Mouse (Mus musculus) erythroblast, embryonic 14.5 days (primary cell): ENCODE results near the gene Atmin. TPM values are rescaled to one million over a fixed set of nuclear protein-coding genes. Genes with fewer than 3 reads are reported as not detected.

Source experiments
- H3K27me3 ChIP-seq: 2 replicates; pipeline ENCODE4 v1.6.1; 2012; ENCODE audit warnings: inconsistent platforms; ENCODE audit not compliant: control insufficient read depth
- H3K36me3 ChIP-seq: 2 replicates; pipeline ENCODE4 v1.6.1; 2012; ENCODE audit warnings: mild to moderate bottlenecking, inconsistent platforms; ENCODE audit not compliant: control insufficient read depth
- H3K4me1 ChIP-seq: 2 replicates; pipeline ENCODE4 v1.6.1; 2012; ENCODE audit warnings: inconsistent platforms; ENCODE audit not compliant: control insufficient read depth
- H3K4me3 ChIP-seq: replicated peaks from 2 replicates; pipeline ENCODE3; 2012; ENCODE audit warnings: moderate library complexity, mild to moderate bottlenecking, inconsistent platforms
- H3K9me3 ChIP-seq: 2 replicates; pipeline ENCODE4 v1.6.1; 2012; ENCODE audit warnings: low read length, inconsistent platforms, mixed read lengths; ENCODE audit not compliant: control insufficient read depth
- GATA1 ChIP-seq: IDR thresholded peaks from 2 replicates; pipeline ENCODE4 v1.6.1; 2012; ENCODE audit warnings: low read length, inconsistent platforms, mixed read lengths
- TAL1 ChIP-seq: IDR thresholded peaks from 3 replicates; pipeline ENCODE4 v1.6.1; 2012; ENCODE audit warnings: low read length, inconsistent platforms, mixed read lengths
- polyA plus RNA-seq: library from polyadenylated mRNA; stranded (reverse); fragments of >175 nt; gene quantifications from 2 replicates; pipeline ENCODE4 v1.2.3, GENCODE M21; 2012

The Atmin gene
- polyA plus RNA-seq, 1 experiment: 0.05 TPM

DNA sequence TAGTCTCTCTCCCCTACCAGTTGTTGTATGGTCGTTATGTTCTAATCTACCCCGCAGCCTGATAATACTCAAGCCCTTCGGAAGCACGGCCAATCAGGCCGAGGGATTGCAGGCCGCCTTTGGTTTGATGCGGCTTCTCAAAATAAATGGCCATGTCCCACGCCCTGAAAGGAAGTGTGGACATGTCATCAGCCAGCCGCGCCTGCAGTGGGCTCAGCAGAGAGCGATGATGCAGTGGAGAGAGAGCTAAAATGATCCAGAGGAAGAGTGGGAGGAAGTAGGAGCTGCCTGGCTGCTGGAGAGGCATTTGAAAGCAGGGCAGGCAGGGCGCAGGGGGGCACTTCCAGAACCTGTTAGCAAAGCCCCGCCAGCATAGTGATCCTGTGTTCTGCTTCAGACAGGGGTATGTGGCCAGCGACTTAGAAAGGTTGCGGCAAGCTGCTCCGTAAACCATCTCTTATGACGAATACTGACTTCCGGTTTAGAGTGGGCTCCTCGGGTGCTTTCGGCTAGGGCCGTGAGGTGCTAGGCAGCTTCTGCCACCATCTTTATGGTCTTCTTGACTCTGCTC is 3.2 kb downstream of the Atmin start:
- peak overlapping the region; percentile 51 for H3K4me3 ChIP-seq
- peaks cover 56% of the 10 kb centered on the region for H3K4me1 ChIP-seq
- H3K9me3 ChIP-seq: no peaks in the 10 kb centered on the region
- peaks cover 6% of the 10 kb centered on the region for H3K36me3 ChIP-seq
- H3K27me3 ChIP-seq: no peaks in the 10 kb centered on the region
- TF ChIP-seq TAL1: no peak
- TF ChIP-seq GATA1: no peak

DNA sequence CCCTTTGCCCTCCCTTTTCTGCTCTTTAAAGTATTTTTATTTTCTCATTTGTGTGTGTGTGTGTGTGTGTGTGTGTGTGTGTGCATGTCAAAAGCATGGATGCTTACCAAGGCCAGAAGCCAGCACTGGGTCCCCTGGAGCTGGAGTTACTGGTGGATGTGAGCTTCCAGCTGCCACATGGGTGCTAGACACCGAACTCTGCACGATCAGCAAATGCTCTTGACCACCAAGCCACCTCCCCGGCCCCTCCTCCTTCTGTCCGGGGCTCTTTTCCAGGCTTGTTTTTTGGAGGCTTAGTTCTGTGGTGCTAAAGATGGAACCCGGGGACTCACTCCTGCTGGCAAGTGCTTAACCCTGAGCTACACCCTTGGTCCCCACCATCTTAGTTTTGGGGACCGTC is 3.7 kb downstream of the Atmin start:
- TF ChIP-seq TAL1 (no peak), GATA1 (no peak)
- Histone ChIP-seq H3K9me3 (no peaks in the 10 kb centered on the region), H3K4me1 (peaks cover 58% of the 10 kb centered on the region), H3K36me3 (peaks cover under 1% of the 10 kb centered on the region), H3K27me3 (no peaks in the 10 kb centered on the region), H3K4me3 (peak overlapping the region; percentile 51)

DNA sequence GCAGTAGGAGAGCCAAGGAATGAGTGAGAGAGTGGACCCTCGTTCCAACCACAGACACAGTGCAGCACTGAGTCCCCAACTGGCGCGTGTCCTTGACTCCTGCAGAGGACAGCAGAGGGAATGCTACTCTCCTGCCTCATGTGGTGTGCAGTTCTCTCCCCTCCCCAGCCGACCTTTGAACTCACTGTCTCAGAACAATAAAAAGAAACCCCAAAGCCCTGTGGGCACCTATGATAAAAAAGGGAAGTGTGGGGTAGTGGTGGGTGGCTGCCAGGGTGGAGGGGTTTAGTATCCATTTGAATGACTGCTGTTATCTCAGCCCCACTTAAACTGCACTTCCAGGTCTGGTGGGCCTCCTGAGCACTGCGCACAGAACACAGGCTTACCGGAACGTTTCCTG is 4.4 kb downstream of the Atmin start:
- Histone ChIP-seq H3K27me3 (no peaks in the 10 kb centered on the region), H3K4me1 (peaks cover 52% of the 10 kb centered on the region), H3K4me3 (no peak overlapping the region), H3K36me3 (no peaks in the 10 kb centered on the region; the same call in 1 of the 2 replicates), H3K9me3 (no peaks in the 10 kb centered on the region)
- no peak for TF ChIP-seq TAL1
- TF ChIP-seq GATA1: no peak

DNA sequence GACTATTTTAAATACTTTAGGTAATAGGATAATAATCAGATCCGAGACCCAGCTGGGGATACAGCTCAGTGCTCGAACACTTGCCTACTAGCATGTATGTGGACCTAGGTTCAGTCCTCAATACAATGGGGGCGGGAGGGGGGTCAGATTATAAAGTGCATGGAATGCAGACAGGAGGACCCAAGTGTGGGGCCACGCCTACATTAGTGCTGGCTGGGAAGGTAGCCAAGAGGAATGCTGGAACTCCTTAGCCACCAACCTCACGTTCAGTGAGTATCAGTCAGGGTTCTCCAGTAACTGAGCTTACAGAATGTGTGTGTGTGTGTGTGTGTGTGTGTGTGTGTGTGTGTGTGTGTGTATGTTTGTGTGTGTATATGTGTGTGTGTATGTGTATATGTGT is 8.2 kb downstream of the Atmin start:
- Histone ChIP-seq H3K27me3 (no peaks in the 10 kb centered on the region), H3K4me3 (no peak overlapping the region), H3K9me3 (no peaks in the 10 kb centered on the region), H3K4me1 (peaks cover 17% of the 10 kb centered on the region), H3K36me3 (peaks cover 28% of the 10 kb centered on the region)
- TF ChIP-seq TAL1: no peak
- TF ChIP-seq GATA1: no peak

DNA sequence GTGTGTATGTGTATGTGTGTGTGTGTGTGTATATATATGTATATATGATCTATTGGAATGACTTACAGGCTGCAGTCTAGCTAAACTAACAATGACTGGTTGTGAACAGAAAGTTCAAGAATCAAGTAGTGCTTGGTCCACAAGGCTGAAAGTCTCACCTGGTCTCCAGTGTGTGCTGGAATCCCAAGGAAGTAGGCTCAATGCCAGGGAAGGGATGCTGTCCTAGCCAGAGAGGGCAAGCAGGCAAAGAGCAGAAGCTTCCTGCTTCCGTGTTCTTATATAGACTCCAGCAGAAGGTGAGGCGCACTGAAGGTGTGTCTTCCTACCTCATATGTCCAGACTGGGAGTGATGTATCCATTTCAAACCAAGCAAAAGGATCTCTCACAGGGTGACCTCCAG is 8.6 kb downstream of the Atmin start:
- Histone ChIP-seq H3K36me3 (peaks cover 33% of the 10 kb centered on the region), H3K4me1 (peaks cover 13% of the 10 kb centered on the region), H3K4me3 (no peak overlapping the region), H3K9me3 (no peaks in the 10 kb centered on the region), H3K27me3 (no peaks in the 10 kb centered on the region)
- no peak for TF ChIP-seq TAL1
- TF ChIP-seq GATA1: no peak

DNA sequence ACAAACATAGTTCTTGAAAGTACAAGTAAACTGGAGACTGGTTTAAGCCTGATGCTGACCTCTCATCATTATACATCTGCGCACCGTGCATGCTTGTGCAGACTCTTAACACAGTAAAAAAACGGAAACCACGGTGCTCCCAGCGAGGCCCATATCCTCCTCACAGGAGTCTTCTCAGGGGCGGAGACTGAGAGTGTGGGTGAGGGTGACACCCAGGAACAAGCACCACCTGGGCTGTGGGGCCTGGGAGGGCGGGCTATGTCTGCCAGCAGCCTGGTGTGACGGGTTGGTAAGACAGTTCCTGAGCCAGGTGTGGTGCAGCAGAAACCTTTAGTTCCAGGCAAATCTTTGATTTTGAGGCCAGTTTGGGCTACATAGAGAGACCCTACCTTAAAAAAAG is 9.2 kb downstream of the Atmin start:
- Histone ChIP-seq H3K36me3 (peaks cover 39% of the 10 kb centered on the region), H3K4me3 (no peak overlapping the region), H3K9me3 (no peaks in the 10 kb centered on the region), H3K4me1 (peaks cover 9% of the 10 kb centered on the region), H3K27me3 (no peaks in the 10 kb centered on the region)
- TF ChIP-seq GATA1: no peak
- no peak for TF ChIP-seq TAL1

DNA sequence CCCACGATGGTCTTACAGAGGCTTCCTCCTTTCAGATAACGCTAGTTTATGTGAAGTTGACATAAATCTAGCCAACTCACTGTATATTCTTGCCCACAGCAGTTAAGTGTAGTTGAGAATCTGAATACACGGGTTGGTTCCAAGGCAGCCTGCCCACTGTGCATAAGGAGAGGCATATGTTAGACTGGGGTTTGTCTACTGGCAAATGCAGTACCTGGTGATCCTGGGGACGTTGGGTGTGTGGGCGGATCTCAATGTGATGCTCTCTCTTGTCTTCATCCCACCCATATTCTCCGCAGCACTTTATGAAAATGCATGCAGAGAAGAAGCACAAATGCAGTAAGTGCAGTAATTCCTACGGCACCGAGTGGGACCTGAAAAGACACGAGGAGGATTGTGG is 11.2 kb downstream of the Atmin start:
- Histone ChIP-seq H3K4me3 (no peak overlapping the region), H3K4me1 (peaks cover 2% of the 10 kb centered on the region), H3K27me3 (no peaks in the 10 kb centered on the region), H3K36me3 (peaks cover 55% of the 10 kb centered on the region), H3K9me3 (no peaks in the 10 kb centered on the region)
- TF ChIP-seq TAL1: no peak
- no peak for TF ChIP-seq GATA1

DNA sequence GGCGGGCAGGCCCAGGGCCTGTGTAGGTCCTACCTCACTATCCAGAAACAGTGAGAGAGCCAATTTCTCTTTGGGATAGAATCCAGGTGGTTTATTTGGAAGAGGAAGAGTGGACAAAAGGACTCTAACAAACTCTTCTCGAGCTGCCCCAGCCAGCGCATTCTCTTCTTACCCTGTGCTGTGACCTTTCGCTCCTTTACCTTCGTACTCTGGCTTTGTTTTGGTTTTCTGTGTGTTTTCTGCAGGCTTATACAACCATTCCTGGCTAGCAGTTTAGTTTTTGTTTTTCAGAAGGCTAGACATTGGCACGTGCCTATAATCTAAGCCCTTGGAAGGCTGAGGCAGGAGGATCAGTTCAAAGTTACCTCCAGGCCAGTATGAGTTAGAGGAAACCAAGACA is 26.3 kb downstream of the Atmin start:
- H3K4me3 ChIP-seq: no peak overlapping the region
- no peak for TF ChIP-seq TAL1
- TF ChIP-seq GATA1: no peak
- no peaks in the 10 kb centered on the region; the same call in 1 of the 2 replicates for H3K4me1 ChIP-seq
- peaks cover 4% of the 10 kb centered on the region; the same call in 1 of the 2 replicates for H3K27me3 ChIP-seq
- H3K9me3 ChIP-seq: no peaks in the 10 kb centered on the region
- no peaks in the 10 kb centered on the region for H3K36me3 ChIP-seq

DNA sequence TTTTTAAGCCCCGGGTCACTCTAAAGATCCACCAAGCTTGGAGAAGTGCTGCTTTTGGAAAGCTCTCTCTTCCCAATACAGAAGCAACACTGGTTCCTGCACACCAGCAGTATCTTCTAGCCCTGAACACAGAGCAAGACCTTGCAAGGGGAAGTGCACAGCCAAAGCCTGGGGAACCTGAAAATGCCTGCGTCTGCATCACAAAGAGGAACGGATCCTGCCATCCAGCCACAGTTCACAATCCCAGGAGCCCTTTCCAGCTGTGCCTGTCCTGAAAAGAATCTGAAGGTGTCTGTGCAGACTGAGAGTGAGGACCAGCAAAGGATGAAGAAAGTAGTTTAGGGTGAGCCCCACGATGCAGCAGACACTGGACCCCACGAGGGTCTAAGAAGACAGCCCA is 31.9 kb downstream of the Atmin start:
- TF ChIP-seq GATA1: no peak
- TF ChIP-seq TAL1: no peak
- no peaks in the 10 kb centered on the region for H3K9me3 ChIP-seq
- peaks cover 10% of the 10 kb centered on the region for H3K27me3 ChIP-seq
- no peak overlapping the region for H3K4me3 ChIP-seq
- peaks cover 23% of the 10 kb centered on the region for H3K4me1 ChIP-seq
- no peaks in the 10 kb centered on the region for H3K36me3 ChIP-seq

DNA sequence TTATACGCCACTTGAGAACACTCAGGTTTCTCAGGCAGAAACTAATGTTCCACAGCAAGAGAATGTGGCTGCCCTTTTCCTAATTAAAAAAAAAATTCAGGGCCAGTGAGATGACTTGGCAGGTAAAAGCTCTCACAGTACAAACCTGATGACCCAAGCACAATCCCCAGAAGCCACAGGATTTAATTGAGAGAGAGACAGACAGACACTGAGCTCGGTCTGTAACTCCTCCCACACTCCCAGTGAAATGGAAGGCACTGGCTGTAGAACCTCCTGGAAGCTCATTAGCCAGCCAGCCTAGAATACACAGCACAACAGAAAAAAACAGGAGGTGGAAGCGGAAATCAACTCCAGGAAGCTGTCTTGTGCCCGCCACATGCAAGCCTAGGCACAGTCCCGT is 32.4 kb downstream of the Atmin start:
- Histone ChIP-seq H3K4me3 (no peak overlapping the region), H3K36me3 (no peaks in the 10 kb centered on the region), H3K4me1 (peaks cover 24% of the 10 kb centered on the region), H3K9me3 (no peaks in the 10 kb centered on the region), H3K27me3 (peaks cover 10% of the 10 kb centered on the region)
- TF ChIP-seq TAL1 (no peak), GATA1 (no peak)
